Mouse (Mus musculus) intestine, embryonic 16.5 days (tissue): ENCODE data around the gene Mei1. TPM values are rescaled to one million over a fixed set of nuclear protein-coding genes. Genes with fewer than 3 reads are reported as not detected.

Source experiments
- ATAC-seq: fragments of 200-750 bp; cut with Nextera tagmentation; 2 replicates; pipeline ENCODE4 v1.8.0; 2017; ENCODE audit warnings: moderate TSS enrichment, moderate library complexity
- H3K27ac ChIP-seq: fragments of 300-500 bp; sonication (generic); 2 replicates; pipeline ENCODE4 v1.5.1; 2014; ENCODE audit warnings: mild to moderate bottlenecking, low read length
- H3K27me3 ChIP-seq: fragments of 300-500 bp; sonication (generic); replicated peaks from 2 replicates; pipeline ENCODE4 v1.6.1; 2014; ENCODE audit warnings: low read length, control low read depth, mixed read lengths; ENCODE audit not compliant: control insufficient read depth, insufficient read depth
- H3K36me3 ChIP-seq: fragments of 300-500 bp; sonication (generic); 2 replicates; pipeline ENCODE4 v1.6.1; 2014; ENCODE audit warnings: low read length, control low read depth; ENCODE audit not compliant: control insufficient read depth, insufficient read depth
- H3K4me1 ChIP-seq: fragments of 300-500 bp; sonication (generic); 2 replicates; pipeline ENCODE4 v1.6.1; 2014; ENCODE audit warnings: low read length, control low read depth, mixed read lengths; ENCODE audit not compliant: control insufficient read depth, insufficient read depth
- H3K4me2 ChIP-seq: fragments of 300-500 bp; sonication (generic); 2 replicates; pipeline ENCODE4 v1.6.1; 2014; ENCODE audit warnings: low read depth, low read length, control low read depth
- H3K4me3 ChIP-seq: fragments of 300-500 bp; sonication (generic); 2 replicates; pipeline ENCODE4 v1.5.1; 2014; ENCODE audit warnings: mild to moderate bottlenecking, low read length
- H3K9ac ChIP-seq: fragments of 300-500 bp; sonication (generic); 2 replicates; pipeline ENCODE4 v1.6.1; 2014; ENCODE audit warnings: low read depth, low read length
- H3K9me3 ChIP-seq: fragments of 300-500 bp; sonication (generic); 2 replicates; pipeline ENCODE4 v1.6.1; 2016; ENCODE audit warnings: low read length, control low read depth; ENCODE audit not compliant: control insufficient read depth
- WGBS: fragments of 180-500 bp; shearing (Covaris S2); extraction: QIAGEN DNeasy Blood & Tissue Kit; methylation state at CpG from one replicate; pipeline ENCODE4 v1.1.7; 2014; 5-methylcytosine and 5-hydroxymethylcytosine counted together
- polyA plus RNA-seq: library from polyadenylated mRNA; unstranded; fragments of >200 nt; fragmentation: Nextera tagmentation; extraction: Ambion mirVana; gene quantifications from 2 replicates; pipeline ENCODE4 v1.2.1, GENCODE M21; 2015

The Mei1 gene
- polyA plus RNA-seq, 1 experiment from 2014 or later: not detected

GRCm38 (mm10) chr15:82145851-82146769 is 76.3 kb downstream of the Mei1 start:
- Histone ChIP-seq H3K27ac (peak overlapping the region; percentile 93), H3K4me2 (peak overlapping the region; percentile 47), H3K4me1 (peaks cover 39% of the 10 kb centered on the region), H3K4me3 (peak overlapping the region; percentile 92), H3K9ac (peak overlapping the region; percentile 56), H3K9me3 (no peaks in the 10 kb centered on the region), H3K36me3 (no peaks in the 10 kb centered on the region), H3K27me3 (no peaks in the 10 kb centered on the region)
- WGBS: 10% methylated on average over 11 of the region's 11 CpGs
- ATAC-seq: peak; percentile 34

- Histone ChIP-seq H3K4me2 (peak within 1 kb of the TSS; percentile 75), H3K27me3 (no peaks in the 10 kb centered on the region), H3K27ac (peak within 1 kb of the TSS; percentile 95), H3K9me3 (no peaks in the 10 kb centered on the region), H3K4me1 (peaks cover 39% of the 10 kb centered on the region), H3K4me3 (peak within 1 kb of the TSS; percentile 92), H3K9ac (peak within 1 kb of the TSS; percentile 93), H3K36me3 (no peaks in the 10 kb centered on the region)
- under 1% methylated on average over 77 of the region's 79 CpGs for WGBS
- peak; percentile 98 for ATAC-seq
Measured at GRCm38 (mm10) chr15:82146770-82147610, 77.2 kb downstream of the Mei1 start, which contains the start of gene Srebf2. Gene Srebf2 (plus strand): TSS chr15:82147181.

- peak overlapping the region; percentile 95 for H3K27ac ChIP-seq
- peaks cover 39% of the 10 kb centered on the region for H3K4me1 ChIP-seq
- peak; percentile 9; the same call in 1 of the 2 replicates for ATAC-seq
- peak overlapping the region; percentile 75 for H3K4me2 ChIP-seq
- no peaks in the 10 kb centered on the region for H3K27me3 ChIP-seq
- H3K9me3 ChIP-seq: no peaks in the 10 kb centered on the region
- under 1% methylated on average over 47 of the region's 50 CpGs for WGBS
- no peaks in the 10 kb centered on the region for H3K36me3 ChIP-seq
- peak overlapping the region; percentile 93 for H3K9ac ChIP-seq
- H3K4me3 ChIP-seq: peak overlapping the region; percentile 92
Measured at GRCm38 (mm10) chr15:82147611-82148111, 77.9 kb downstream of the Mei1 start.

GRCm38 (mm10) chr15:82148510-82148911 is 78.7 kb downstream of the Mei1 start:
- H3K9me3 ChIP-seq: no peaks in the 10 kb centered on the region
- H3K27ac ChIP-seq: 0 out of 2 replicates have a peak overlapping the region, but pooled peaks have one; percentile 95
- H3K4me3 ChIP-seq: peak overlapping the region; percentile 92
- ATAC-seq: no peak
- peaks cover 41% of the 10 kb centered on the region for H3K4me1 ChIP-seq
- H3K36me3 ChIP-seq: no peaks in the 10 kb centered on the region
- H3K27me3 ChIP-seq: no peaks in the 10 kb centered on the region
- H3K9ac ChIP-seq: peak overlapping the region; percentile 93
- H3K4me2 ChIP-seq: peak overlapping the region; percentile 75
- 14% methylated on average over 9 of the region's 9 CpGs for WGBS

GRCm38 (mm10) chr15:82150042-82150441 is 80.2 kb downstream of the Mei1 start:
- no peak for ATAC-seq
- H3K36me3 ChIP-seq: no peaks in the 10 kb centered on the region; the same call in 1 of the 2 replicates
- no peaks in the 10 kb centered on the region for H3K27me3 ChIP-seq
- peaks cover 41% of the 10 kb centered on the region for H3K4me1 ChIP-seq
- no peaks in the 10 kb centered on the region for H3K9me3 ChIP-seq
- H3K4me2 ChIP-seq: no peak overlapping the region
- no peak overlapping the region for H3K9ac ChIP-seq
- no peak overlapping the region for H3K27ac ChIP-seq
- no peak overlapping the region for H3K4me3 ChIP-seq

- WGBS: 92% methylated on average over 4 of the region's 4 CpGs
- Histone ChIP-seq H3K4me2 (no peak overlapping the region), H3K9me3 (no peaks in the 10 kb centered on the region), H3K4me3 (no peak overlapping the region), H3K27me3 (no peaks in the 10 kb centered on the region), H3K27ac (no peak overlapping the region), H3K9ac (no peak overlapping the region), H3K4me1 (peaks cover 32% of the 10 kb centered on the region), H3K36me3 (peaks cover under 1% of the 10 kb centered on the region)
- ATAC-seq: no peak
Measured at GRCm38 (mm10) chr15:82151176-82151575, 81.4 kb downstream of the Mei1 start.

GRCm38 (mm10) chr15:82152022-82152421 is 82.2 kb downstream of the Mei1 start:
- WGBS: 77% methylated on average over 12 of the region's 12 CpGs
- peaks cover 2% of the 10 kb centered on the region for H3K36me3 ChIP-seq
- ATAC-seq: no peak
- H3K27me3 ChIP-seq: no peaks in the 10 kb centered on the region
- peaks cover 32% of the 10 kb centered on the region for H3K4me1 ChIP-seq
- H3K9me3 ChIP-seq: no peaks in the 10 kb centered on the region
- H3K9ac ChIP-seq: no peak overlapping the region
- no peak overlapping the region for H3K27ac ChIP-seq
- no peak overlapping the region for H3K4me3 ChIP-seq
- H3K4me2 ChIP-seq: no peak overlapping the region

GRCm38 (mm10) chr15:82152435-82152834 is 82.6 kb downstream of the Mei1 start:
- Histone ChIP-seq H3K4me3 (no peak overlapping the region), H3K36me3 (peaks cover 2% of the 10 kb centered on the region), H3K9me3 (no peaks in the 10 kb centered on the region), H3K4me1 (peaks cover 34% of the 10 kb centered on the region), H3K4me2 (no peak overlapping the region), H3K9ac (no peak overlapping the region), H3K27ac (no peak overlapping the region), H3K27me3 (no peaks in the 10 kb centered on the region)
- WGBS: 80% methylated on average over 7 of the region's 7 CpGs
- no peak for ATAC-seq

GRCm38 (mm10) chr15:82156298-82156697 is 86.5 kb downstream of the Mei1 start:
- peaks cover 52% of the 10 kb centered on the region for H3K4me1 ChIP-seq
- 88% methylated on average over 6 of the region's 6 CpGs for WGBS
- no peak overlapping the region for H3K9ac ChIP-seq
- H3K27ac ChIP-seq: no peak overlapping the region
- peaks cover 2% of the 10 kb centered on the region for H3K36me3 ChIP-seq
- H3K4me2 ChIP-seq: no peak overlapping the region
- H3K9me3 ChIP-seq: no peaks in the 10 kb centered on the region
- ATAC-seq: no peak
- no peak overlapping the region for H3K4me3 ChIP-seq
- H3K27me3 ChIP-seq: no peaks in the 10 kb centered on the region
